Mouse (Mus musculus) stomach, postnatal 0 days (tissue): ENCODE data around the gene 1110004F10Rik. TPM values are rescaled to one million over a fixed set of nuclear protein-coding genes. Genes with fewer than 3 reads are reported as not detected.

Source experiments
- ATAC-seq: fragments of 200-750 bp; cut with Nextera tagmentation; 2 replicates; pipeline ENCODE4 v1.8.0; 2017; ENCODE audit not compliant: low FRiP score, low TSS enrichment
- DNase-seq: peaks from one replicate; pipeline ENCODE4 v3.0.0-alpha.2; 2016; ENCODE audit warnings: low spot score
- H3K27ac ChIP-seq: fragments of 300-500 bp; sonication (generic); replicated peaks from 2 replicates; pipeline ENCODE4 v1.5.1; 2014; ENCODE audit warnings: mild to moderate bottlenecking, control low read depth
- H3K27me3 ChIP-seq: fragments of 300-500 bp; sonication (generic); 2 replicates; pipeline ENCODE4 v1.6.1; 2014; ENCODE audit warnings: low read length; ENCODE audit not compliant: control insufficient read depth, insufficient read depth
- H3K36me3 ChIP-seq: fragments of 300-500 bp; sonication (generic); 2 replicates; pipeline ENCODE4 v1.6.1; 2014; ENCODE audit warnings: low read length, mixed read lengths; ENCODE audit not compliant: control insufficient read depth, insufficient read depth
- H3K4me1 ChIP-seq: fragments of 300-500 bp; sonication (generic); replicated peaks from 2 replicates; pipeline ENCODE4 v1.6.1; 2014; ENCODE audit warnings: antibody characterized with exemption; ENCODE audit not compliant: control insufficient read depth, insufficient read depth
- H3K4me2 ChIP-seq: fragments of 300-500 bp; sonication (generic); replicated peaks from 2 replicates; pipeline ENCODE4 v1.6.1; 2014; ENCODE audit warnings: low read depth, mild to moderate bottlenecking, control low read depth, moderate library complexity
- H3K4me3 ChIP-seq: fragments of 300-500 bp; sonication (generic); 2 replicates; pipeline ENCODE4 v1.5.1; 2014; ENCODE audit warnings: low read depth, low read length, control low read depth
- H3K9ac ChIP-seq: fragments of 300-500 bp; sonication (generic); 2 replicates; pipeline ENCODE4 v1.6.1; 2014; ENCODE audit warnings: mild to moderate bottlenecking, low read length, control low read depth, mixed read lengths
- H3K9me3 ChIP-seq: fragments of 300-500 bp; sonication (generic); 2 replicates; pipeline ENCODE4 v1.6.1; 2016; ENCODE audit warnings: low read length; ENCODE audit not compliant: control insufficient read depth
- CTCF ChIP-seq: IDR thresholded peaks from 2 replicates; pipeline ENCODE4 v1.5.1; 2016; ENCODE audit warnings: antibody characterized with exemption, low read depth, mild to moderate bottlenecking, moderate library complexity
- EP300 ChIP-seq: optimal IDR thresholded peaks from 2 replicates; pipeline ENCODE3; 2016; ENCODE audit warnings: antibody characterized with exemption
- WGBS: fragments of 180-500 bp; shearing (Covaris S2); extraction: QIAGEN DNeasy Blood & Tissue Kit; methylation state at CpG from one replicate; pipeline ENCODE4 v1.1.7; 2014; 5-methylcytosine and 5-hydroxymethylcytosine counted together
- polyA plus RNA-seq: library from polyadenylated mRNA; unstranded; fragments of >200 nt; fragmentation: Nextera tagmentation; extraction: Ambion mirVana; gene quantifications from 2 replicates; pipeline ENCODE4 v1.2.1, GENCODE M21; 2015

The 1110004F10Rik gene
- polyA plus RNA-seq, 1 experiment from 2014 or later, result 159 TPM

DNA sequence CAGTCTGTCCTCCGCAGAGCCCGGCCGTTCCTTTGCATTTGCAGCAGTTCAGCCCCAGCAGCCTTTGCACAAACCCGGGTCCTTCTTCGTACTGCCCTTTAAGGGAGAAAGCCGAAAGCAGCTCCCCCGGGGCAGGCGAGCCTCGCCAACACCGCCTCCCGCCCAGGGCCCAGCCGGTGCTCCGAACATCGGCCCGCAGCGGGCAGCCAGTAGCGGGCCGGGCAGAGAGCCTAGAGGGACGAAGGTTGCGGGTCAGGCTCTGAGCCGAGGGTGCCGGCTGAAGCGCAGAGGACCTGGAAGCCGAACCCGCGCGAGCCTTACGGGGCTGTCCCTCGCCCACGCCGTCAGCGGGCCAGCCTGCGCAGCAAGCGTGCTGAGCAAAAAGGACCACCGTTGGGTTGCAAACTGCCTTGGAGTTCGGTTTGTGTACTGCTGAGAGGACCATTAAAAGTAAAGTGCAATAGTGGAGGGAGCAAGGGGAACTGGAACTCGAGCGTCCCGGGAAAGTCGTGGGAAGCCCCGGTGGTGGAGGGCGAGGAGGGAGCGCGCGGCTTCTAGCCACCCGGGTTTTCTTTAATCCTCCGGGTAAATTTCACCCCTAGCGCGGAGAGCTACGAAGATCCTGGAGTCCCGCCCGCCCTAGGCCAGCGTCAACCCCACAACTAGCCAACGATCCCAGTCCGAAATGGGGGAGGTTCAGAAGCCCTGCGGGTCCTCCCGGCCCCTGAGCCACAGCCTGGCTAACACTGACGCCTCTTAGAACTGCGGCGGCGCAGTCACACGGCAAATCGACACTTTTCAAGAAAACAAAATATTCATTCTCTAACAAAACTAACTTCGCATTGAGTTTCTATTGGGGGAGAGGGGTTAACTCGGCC is 7.2 kb upstream of the 1110004F10Rik start:
- H3K4me3 ChIP-seq, result peak overlapping the region; percentile 55
- no peaks in the 10 kb centered on the region for H3K36me3 ChIP-seq
- DNase-seq (peak; percentile 76), ATAC-seq (peak; percentile 62)
- H3K9ac ChIP-seq, result peak overlapping the region; percentile 74
- H3K27ac ChIP-seq, result peak overlapping the region; percentile 84
- WGBS, result under 1% methylated on average over 65 of the region's 65 CpGs
- H3K4me1 ChIP-seq, result no peaks in the 10 kb centered on the region; the same call in none of the 2 replicates
- no peaks in the 10 kb centered on the region for H3K9me3 ChIP-seq
- peak overlapping the region; percentile 99 for H3K4me2 ChIP-seq
- TF ChIP-seq CTCF (no peak), EP300 (no peak)
- H3K27me3 ChIP-seq, result no peaks in the 10 kb centered on the region

DNA sequence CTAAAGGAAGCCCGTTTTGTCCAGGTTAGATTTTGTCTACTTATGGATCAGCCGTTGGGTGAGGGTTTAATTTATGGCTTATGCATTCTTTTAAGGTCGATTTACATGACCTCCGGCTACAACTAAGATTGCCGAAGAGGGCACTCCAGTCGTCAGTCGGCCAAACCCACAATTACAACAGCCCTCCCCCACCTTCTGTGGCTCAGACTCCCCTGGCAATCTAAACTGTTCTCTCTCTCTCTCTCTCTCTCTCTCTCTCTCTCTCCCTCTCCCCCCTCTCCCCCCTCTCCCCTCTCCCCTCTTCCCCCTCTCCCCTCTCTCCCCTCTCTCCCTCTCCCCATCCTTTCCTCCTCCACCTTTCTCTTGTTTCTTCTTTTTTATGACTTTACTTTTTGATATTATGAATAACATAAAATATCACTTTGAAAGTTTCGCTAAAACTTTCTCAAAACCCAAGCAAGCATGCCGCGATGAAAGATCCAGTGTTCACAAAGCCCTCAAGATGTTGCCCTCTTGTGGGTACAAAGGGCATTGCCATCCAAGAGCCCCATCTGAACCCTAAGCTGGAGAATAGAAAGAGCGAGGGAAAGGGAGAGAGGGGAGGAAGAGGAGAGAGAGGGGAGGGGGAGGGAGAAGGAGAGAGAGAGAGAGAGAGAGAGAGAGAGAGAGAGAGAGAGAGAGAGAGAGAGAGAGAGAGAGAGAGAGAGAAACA is 6.4 kb upstream of the 1110004F10Rik start:
- peak overlapping the region; percentile 64 for H3K4me3 ChIP-seq
- DNase-seq (peak; percentile 74), ATAC-seq (no peak; the same call in 1 of the 2 replicates)
- peak; percentile 91 for TF ChIP-seq CTCF
- TF ChIP-seq EP300, result no peak
- H3K27me3 ChIP-seq, result no peaks in the 10 kb centered on the region; the same call in 1 of the 2 replicates
- no peaks in the 10 kb centered on the region for H3K9me3 ChIP-seq
- H3K27ac ChIP-seq, result peak overlapping the region; percentile 84
- WGBS, result 1% methylated on average over 11 of the region's 11 CpGs
- H3K4me1 ChIP-seq, result no peaks in the 10 kb centered on the region; the same call in none of the 2 replicates
- peak overlapping the region; percentile 74; the same call in 1 of the 2 replicates for H3K9ac ChIP-seq
- no peaks in the 10 kb centered on the region for H3K36me3 ChIP-seq
- peak overlapping the region; percentile 99 for H3K4me2 ChIP-seq

DNA sequence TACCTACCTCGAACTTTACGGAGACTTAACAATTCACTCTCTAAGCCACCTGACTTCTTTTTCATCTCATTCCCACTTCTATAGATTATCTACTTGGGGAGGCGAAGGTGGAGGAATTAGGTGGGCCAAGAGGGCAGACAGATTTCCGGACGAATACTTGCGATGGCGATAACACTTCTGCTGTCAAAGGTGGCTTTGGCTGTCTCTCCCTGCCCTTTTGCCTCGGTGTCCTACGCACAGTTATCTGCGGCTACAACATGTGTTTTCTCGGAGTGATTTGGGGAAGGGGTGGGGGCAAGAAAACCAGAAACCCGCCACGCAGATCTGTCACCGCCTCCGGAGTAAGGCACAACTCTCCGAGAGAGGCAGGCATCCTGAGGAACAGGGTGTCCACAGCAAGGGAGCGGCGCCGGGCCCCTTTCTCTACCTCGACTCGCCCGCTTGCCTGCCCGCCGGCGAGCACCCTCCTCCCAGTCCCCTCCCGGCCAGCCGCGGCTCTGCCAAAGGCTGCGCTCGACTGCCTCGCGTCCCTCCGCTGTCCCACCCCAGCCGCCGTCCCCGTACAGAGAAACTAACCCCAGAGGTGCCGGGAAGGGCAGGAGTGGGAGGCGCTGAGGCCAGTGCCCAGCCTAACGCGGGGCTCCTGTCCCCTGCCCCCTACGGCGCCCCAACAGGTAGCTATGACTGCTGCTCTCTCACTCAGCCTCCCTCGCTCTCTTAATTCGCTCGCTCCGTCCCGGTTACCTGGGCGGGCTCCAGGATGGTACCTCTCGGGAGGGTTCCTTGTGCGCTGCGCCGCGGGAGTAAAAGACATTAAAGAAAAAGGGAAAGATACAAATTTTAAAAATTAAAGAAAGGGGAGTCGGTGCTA is 5.6 kb upstream of the 1110004F10Rik start:
- WGBS, result under 1% methylated on average over 54 of the region's 54 CpGs
- peak; percentile 50 for ATAC-seq
- H3K9ac ChIP-seq, result peak overlapping the region; percentile 64
- peak overlapping the region; percentile 81 for H3K27ac ChIP-seq
- H3K4me3 ChIP-seq, result peak overlapping the region; percentile 64
- DNase-seq, result peak; percentile 55
- no peaks in the 10 kb centered on the region; the same call in none of the 2 replicates for H3K4me1 ChIP-seq
- H3K9me3 ChIP-seq, result no peaks in the 10 kb centered on the region
- peak overlapping the region; percentile 94 for H3K4me2 ChIP-seq
- TF ChIP-seq CTCF, result peak; percentile 7; the same call in 1 of the 2 replicates
- TF ChIP-seq EP300, result no peak
- H3K36me3 ChIP-seq, result no peaks in the 10 kb centered on the region
- H3K27me3 ChIP-seq, result no peaks in the 10 kb centered on the region; the same call in 1 of the 2 replicates

DNA sequence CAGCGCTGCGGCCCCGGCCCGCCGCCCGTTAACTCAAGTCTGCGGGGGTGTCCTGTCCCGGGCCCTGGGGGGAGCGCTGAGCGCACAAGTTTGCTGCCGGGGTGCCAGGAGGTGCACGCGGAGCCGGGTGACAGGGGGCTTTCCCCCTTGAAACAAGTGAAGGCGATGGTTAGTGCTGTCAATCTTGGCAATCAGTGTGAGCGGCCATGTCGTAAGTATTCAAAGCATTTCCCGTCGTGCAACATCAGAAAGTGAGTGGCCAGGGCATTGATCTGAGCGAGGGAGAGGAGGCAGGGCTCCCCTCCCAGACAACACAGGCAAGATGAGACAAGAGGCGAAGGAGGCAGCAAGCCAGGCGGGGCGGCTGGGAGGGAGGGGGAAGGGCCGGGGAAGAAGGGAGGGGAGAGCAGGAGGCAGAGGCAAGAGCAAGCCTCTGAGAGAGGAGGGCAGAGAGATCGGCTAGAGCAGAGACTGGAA is 4.9 kb upstream of the 1110004F10Rik start:
- DNase-seq (peak; percentile 58), ATAC-seq (peak; percentile 10; the same call in 1 of the 2 replicates)
- H3K4me1 ChIP-seq, result peaks cover 3% of the 10 kb centered on the region
- peak overlapping the region; percentile 94 for H3K4me2 ChIP-seq
- no peaks in the 10 kb centered on the region; the same call in 1 of the 2 replicates for H3K27me3 ChIP-seq
- peak overlapping the region; percentile 81 for H3K27ac ChIP-seq
- H3K9ac ChIP-seq, result peak overlapping the region; percentile 64
- no peaks in the 10 kb centered on the region for H3K9me3 ChIP-seq
- WGBS, result under 1% methylated on average over 25 of the region's 25 CpGs
- TF ChIP-seq EP300 (no peak), CTCF (no peak)
- no peaks in the 10 kb centered on the region for H3K36me3 ChIP-seq
- H3K4me3 ChIP-seq, result peak overlapping the region; percentile 64

DNA sequence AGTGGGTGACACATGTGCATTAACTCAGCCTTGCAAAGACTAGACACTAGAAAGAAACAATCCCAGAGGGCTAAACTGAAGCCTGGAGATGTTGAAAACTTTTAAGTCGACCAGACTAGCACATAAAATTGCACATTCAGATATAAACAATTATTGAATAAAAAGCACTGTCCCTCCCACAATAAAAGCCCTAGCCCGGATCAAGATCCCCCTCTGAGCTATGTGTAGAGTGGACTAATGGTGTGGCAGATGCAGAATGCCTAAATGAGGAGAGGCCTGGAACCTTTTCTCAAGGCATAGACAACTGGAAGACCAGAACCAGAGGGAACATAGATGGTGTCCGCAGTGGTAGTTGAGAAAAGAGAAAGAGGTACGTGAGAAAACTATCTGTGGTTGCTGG is 3.7 kb upstream of the 1110004F10Rik start:
- peaks cover 7% of the 10 kb centered on the region for H3K4me1 ChIP-seq
- peak overlapping the region; percentile 21; the same call in 1 of the 2 replicates for H3K4me2 ChIP-seq
- no peak for ATAC-seq
- TF ChIP-seq EP300, result no peak
- TF ChIP-seq CTCF, result no peak
- H3K9me3 ChIP-seq, result no peaks in the 10 kb centered on the region
- H3K4me3 ChIP-seq, result no peak overlapping the region
- no peaks in the 10 kb centered on the region; the same call in 1 of the 2 replicates for H3K27me3 ChIP-seq
- 65% methylated on average over 4 of the region's 4 CpGs for WGBS
- no peak for DNase-seq
- no peak overlapping the region for H3K27ac ChIP-seq
- no peaks in the 10 kb centered on the region for H3K36me3 ChIP-seq
- no peak overlapping the region for H3K9ac ChIP-seq
